Mouse (Mus musculus): ENCODE results near the gene Irak3.

The Irak3 gene

DNA sequence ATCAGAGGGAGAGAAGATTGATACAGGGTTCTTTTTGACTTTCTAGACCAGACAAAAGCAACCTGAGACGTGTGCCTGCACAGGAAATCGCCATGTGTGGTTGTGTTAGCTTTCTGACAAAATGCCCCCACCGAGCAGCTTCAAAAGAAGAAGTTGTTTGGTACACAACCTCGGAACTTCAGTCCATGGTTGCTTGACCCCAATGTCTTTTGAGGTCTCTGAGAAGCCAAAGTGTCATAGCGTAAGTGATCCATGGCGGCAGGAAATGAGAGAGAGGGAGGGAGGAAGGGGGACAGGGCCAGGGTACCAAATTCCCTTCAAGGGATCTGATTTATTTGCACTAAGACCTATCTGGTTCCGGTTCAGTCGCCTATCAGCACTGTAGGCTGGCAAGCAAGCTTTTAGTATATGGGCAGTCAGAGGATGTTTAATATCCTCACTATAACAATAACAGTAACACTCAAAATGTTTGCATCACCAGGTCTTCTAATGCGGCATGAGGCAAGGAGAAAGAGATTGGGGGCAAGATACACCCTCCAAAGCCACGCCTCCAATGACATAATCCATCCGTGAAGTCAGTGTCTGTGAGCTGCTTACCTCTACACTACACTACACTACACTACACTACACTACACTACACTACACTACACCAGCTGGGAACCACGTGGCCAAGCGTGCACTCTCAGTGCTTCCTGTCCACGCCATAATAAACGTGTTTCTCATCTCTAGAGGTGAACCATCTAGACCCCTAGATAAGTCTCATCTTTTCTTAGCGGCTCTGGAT is 729 bp upstream of the Irak3 start:
- DNase-seq: no peak

DNA sequence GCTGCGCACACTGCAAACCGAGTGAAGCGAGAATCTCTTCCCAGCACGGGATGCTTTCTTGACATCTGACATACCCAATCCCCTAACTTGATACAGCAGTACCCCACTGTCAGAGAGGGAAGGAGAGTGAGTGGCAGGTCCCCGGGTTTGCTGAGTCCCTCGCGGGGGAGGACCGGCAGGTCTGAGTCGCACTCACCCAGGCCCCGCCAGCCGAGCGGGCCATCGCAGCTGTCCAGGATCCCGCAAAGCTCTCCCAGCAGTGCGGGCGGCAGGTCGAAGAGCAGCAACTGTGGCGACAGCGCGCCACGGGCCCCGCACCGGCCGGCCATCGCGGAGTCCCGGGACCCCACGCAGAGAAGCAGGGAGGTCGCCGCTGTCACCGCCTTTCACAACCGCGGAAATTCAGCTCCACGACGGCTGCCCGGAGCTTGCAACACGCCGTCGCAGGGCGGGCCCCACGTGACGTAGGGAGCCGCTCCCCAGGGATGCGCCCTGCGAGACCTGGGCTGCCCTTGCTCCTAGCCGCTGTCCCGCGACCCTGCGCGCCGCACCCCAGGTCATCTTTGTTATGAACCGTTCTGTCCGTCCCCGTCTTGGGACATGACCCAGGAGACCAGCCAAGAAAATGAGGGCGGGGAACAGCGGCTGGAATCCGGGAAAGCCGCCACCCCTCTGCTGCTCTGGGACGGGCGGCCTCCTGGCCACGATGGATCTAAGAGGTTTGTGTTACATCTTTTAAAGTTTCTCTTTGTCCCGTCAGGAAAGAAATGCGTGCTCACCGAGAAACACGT is 604 bp downstream of the Irak3 start, which contains the start of gene Tmbim4:
Gene Tmbim4, plus strand, starts transcription at position 460 of the 791 bp plus-strand sequence.
- DNase-seq: peak; percentile 68

DNA sequence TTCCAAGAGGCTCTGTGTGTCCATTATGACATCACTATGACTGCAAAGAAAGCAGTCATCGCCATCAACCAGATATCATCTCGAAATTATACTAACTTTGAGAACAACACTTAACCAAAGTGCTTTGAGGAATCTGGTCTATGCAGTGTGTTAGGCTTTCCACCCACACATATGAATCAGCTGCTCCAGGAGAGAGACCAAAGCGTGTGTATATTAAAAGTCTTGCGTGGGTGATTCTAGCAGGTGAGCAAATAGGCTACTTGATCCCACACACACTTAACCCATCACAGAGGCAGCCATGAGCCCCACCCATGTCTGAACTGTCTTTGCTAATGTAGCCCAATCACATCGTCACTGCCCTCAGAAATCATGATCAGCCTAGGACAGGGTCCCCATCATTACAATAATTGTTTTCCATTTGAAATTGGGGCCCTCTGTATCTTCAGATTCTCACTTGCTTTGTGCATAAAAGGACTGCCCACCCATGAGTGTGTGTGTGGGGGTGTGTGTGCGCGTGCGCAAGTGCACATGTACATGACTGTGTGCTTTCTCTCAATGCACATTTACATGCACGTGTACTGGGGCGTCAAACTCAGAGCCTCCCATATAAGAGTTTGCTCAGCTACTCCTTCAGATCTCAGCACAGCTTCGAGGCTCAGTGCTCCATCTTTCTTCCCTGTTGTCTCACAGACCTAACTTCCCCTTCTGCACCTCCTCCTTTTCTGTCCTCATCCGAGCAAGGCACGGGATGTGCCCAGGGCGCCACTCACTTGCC is 4.7 kb downstream of the Irak3 start:
- no peak for DNase-seq

DNA sequence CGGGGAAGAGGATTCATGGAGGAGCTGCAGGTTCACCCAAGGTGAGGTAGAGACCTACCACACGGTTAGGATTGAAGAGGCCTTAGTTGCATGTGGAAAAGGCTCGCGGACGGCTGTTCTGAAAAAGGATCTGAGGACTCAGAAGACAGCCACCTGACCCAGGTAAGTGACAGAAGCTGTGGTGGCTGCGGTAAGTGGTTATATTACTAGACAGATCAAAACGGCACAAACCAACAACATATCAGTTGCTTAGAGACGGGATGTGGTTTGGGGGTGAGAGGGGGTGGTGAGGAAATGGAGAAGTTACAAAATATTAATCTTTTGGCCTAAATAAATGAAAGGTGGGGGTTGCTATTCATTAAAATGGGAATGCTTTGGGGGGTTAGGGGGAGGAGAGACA is 8.7 kb downstream of the Irak3 start:
- no peak for DNase-seq

DNA sequence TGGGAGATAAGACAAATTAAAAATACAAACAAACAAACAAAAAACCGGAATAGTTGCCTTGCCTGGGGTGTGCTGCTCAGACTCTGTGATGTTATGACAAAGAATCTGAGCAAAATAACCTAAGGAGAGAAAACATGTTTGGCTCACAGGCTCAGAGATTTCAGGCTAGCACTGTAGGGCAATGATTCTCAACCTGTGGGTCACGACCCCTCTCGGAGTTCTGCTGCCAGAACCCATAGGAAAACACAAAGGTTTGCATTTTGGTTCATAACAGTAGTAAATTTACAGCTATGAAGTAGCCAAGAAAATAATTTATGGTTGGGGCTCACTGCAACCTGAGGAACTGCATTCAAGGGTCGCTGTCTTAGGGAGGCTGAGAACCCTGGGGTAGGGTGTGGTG is 9.7 kb downstream of the Irak3 start:
- no peak for DNase-seq

DNA sequence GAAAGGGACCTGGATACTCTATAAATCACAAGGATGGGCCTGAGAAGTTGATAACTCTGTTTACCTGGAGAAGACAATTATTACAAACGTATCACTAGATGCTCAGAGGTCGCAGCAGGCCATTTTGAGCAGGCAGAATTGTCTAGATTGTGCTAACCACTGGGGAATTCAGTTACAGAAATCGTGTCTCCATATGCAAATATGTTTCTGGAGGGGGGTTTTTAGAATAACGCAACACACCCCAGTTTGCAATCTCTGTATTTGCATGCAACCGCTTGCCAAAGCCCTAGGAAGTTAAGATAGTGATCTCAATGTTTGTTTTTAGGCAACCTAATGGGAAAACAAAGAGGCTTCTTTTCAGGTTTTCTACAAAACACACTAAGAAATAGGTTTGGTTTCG is 10.8 kb downstream of the Irak3 start:
- no peak for DNase-seq

DNA sequence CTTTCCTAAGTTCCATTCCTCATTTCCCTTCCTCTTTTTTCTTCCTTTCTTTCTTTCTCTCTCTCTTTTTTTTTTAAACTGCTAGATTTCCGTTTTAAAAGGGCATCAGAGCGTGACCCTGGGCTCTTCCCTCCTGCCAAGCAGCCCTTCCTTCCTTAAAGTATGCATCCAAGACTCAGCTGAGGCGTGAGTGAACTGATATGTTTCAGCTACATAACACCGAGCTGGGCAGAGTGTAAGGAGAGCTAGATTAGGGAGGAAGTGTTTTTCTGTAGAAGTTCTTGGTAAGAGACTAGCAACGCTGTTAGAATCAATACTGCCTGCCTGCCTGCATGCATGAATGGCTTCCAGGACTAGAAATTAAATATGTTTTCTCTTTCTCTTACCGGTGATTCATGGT is 12.1 kb downstream of the Irak3 start:
- no peak for DNase-seq

DNA sequence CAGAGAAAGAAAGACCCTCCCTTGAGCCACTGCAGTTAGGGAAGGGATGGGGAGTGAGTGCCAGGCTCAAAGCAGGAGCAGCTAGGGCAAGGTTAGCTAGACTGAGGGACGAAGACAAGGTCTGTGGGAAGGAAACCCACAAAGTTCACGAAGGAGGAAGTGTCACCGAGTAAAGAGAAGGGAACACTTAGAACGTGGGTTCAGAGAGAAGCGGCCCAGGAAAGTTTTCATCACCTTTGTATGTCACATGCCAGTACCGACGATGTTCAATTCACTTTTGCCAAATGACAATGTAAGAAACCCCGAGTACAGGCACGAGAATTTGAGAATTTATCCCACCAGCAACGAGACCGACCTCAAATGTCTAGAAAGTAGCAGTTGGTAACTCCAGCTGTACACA is 12.7 kb downstream of the Irak3 start:
- DNase-seq: no peak

DNA sequence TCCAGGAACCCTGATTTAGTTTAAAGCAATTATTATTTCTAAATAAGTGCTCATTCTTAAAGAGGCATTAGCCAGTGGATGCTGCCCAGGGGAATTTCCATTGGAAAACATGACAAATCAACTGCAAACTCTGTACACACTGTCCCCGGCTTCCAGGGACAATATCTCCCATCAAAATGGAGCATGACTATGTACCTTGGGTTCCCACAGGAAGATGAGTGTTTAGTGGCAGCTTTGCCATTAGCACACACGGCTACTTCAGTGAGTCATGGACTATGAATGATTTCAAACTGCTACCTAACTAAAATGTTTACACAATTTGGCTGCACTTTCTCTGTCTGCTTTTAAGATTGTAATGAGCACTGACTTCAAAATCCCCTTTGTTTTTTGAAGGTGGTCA is 13.4 kb downstream of the Irak3 start:
- DNase-seq: no peak

DNA sequence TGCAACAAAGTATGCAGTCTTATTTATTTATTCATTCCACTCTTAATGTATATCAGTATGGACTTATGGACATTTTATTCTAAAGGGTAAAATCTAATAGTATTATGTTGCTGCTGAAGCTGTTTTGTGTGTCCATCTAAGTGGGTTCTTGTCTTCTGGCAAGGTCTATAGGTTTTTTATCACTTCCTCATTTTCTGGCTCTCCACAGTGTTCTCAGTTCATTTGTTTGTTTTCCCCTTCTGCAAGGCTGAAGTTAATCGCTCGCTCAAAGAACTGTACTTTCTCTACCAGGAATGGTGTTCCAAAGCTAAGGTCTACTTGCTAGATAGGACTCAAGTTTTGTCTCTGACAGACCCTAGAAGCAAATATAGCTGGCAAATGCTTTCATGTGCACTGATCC is 18.6 kb downstream of the Irak3 start:
- DNase-seq: no peak

DNA sequence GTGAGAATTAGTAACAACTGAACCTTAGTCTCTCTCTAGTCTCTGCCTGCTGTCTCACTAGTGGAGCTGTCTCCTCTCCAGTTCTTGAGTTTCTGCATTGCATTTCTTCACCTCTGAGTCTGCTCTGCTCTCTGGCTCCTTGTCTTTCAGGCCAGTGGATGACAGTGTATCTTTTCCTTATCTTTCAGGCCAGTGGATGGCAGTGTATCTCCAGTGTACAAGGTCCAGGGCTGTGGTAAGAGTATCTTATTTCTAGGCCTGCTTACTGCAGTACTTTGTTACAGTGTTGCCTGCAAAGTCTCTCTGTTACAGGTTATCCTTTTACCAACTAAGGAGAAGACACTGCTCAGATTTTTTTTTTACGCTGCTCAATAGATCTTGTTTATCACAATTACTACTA is 19.0 kb downstream of the Irak3 start:
- peak; percentile 69 for DNase-seq

DNA sequence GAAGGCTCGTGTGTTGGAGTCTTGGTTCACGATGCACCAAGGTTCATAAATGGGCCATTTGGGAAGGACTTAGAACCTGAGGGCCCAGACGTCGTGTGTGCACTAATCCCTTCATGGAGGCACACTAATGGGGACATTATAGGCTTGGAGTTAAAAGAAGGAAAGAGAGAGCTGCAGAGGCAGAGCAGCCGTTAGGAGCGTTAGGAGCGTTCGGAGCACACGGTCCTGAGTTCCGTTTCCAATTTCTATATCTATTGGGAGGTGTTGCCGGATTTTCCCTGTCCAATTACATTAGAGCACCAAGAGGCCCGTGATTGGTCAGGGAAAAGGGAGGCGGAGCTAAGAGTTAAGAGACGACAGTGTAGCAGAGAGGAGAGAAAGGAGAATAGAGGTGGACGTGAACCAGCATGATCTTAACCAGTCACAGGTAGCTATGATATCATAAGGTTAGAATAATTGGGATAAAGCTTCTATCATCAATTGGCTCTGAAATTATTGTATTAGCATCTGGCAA is 27.7 kb downstream of the Irak3 start:
- DNase-seq: no peak

DNA sequence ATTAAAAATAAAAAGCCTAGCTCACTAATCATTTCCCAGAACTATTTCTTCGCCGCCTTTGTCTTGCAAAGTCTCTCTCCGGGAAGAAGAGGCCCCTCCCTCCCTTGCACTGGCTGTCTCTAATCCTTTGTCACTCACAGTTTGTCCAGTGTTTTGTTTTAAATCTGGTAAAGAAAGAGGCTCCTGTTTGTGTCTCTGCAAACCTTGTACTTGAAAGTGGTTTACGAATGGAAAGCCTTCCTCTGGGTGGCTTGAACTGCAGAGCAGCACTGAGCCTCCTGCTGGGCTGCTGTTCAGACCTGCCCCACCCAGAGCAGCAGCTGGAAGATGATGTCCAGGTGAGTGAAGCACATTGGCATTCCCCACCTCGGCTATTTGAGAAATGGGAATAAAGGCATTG is 30.6 kb downstream of the Irak3 start:
- DNase-seq: no peak

DNA sequence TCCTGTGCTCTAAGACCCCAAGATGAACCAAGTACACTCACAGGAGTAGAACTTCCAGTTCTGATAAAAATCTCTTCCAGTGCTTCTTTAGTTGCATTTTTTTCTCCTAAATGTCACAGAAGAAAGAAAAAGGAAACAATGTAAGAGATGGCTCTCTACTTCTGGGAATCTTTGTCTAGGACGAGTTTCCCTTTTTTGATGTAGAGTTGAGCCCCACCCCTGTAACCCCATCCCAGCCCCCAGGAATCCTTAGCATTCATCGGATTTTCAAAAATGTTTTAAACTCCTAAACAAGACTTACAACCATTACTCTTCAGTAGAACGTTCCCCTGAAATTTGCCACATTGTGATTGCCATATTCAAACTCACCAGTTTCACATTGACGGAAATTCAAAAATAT is 31.7 kb downstream of the Irak3 start:
- DNase-seq: no peak

DNA sequence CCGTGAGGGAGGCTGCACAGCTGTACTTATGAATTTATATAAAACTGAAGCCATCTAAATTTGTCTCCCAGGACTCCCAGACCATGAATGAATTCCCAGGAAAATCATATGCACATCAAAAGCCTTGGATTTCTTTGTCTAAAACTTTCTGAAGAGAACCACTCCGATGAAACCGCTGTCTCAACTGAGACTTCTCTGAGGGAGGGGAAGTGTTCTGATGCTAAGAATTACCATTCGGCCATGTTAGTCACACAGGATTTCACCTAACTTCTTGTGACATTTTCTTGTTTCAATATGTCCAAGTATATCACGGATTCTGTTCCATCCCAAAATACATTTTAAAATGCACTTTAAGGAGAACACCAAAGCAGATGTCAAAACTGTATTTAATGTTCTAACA is 32.1 kb downstream of the Irak3 start:
- no peak for DNase-seq

DNA sequence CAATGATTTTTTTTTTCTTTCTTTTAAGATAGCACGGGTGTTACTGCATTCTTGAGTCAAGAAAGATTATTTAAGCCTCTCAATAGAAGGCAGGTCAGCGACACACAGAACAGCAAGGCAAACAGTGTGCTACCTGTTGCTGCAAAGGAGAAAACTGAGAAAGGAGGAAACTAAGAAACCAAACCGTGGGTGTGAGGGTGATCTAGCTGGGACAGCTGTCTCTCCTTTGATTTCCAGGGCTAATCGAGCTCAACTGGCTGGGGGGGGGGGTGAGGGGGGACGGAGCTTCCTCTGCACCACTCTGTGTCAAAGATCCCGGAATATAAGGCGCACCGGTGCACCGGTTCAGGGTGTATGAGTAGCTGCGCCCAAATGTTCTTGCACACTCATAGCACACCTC is 32.9 kb downstream of the Irak3 start:
- no peak for DNase-seq

DNA sequence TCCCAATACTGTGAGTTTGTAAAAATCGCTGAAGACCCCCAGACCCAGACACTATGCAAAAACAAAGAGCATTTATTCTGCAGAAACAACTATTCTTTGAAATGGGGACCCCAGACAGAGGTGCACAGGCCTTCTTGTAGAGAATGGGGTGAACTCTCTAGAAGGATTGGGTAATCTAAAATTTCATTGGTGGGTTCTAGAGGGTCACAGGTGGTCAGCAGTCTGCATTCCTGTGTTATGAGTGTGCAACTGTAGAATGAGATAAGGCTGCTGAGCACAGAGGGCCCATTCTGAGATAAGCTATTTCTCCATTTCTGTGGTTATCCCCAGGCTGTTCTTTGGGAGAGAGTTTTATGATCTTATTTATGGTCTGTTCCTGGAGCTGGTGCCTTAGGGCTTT is 33.9 kb downstream of the Irak3 start:
- no peak for DNase-seq

DNA sequence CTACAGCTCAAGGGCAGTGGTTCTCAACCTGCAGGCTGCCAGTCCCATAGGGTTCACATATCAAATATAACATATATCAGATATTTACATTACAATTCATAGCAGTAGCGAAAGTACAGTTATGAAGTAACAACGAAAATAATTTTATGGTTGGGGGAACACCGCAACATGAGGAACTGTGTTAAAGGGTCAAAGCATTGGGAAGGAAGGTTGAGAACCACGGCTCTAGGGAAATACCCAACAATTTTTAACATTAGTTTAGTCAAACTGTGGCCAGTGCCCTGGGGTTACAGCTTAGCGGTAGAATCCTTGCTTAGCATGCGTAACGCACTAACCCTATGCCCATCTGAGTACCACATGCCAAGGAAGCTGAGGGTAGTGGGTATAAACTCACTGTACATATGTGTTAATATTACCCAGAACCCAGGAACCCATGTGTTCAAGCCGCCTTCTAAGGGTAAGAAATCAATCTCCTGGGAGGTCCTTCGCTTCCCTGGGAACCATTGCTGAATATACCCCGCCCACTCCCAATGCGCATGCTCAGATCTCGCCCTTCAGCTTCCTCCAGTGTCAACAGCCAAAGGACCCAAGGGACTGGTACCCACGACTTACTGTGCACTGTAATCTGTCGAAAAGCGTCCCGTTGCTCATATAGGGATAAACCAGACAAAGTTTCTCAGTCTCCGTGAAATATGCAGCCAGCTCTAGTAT is 36.0 kb downstream of the Irak3 start:
- no peak for DNase-seq

DNA sequence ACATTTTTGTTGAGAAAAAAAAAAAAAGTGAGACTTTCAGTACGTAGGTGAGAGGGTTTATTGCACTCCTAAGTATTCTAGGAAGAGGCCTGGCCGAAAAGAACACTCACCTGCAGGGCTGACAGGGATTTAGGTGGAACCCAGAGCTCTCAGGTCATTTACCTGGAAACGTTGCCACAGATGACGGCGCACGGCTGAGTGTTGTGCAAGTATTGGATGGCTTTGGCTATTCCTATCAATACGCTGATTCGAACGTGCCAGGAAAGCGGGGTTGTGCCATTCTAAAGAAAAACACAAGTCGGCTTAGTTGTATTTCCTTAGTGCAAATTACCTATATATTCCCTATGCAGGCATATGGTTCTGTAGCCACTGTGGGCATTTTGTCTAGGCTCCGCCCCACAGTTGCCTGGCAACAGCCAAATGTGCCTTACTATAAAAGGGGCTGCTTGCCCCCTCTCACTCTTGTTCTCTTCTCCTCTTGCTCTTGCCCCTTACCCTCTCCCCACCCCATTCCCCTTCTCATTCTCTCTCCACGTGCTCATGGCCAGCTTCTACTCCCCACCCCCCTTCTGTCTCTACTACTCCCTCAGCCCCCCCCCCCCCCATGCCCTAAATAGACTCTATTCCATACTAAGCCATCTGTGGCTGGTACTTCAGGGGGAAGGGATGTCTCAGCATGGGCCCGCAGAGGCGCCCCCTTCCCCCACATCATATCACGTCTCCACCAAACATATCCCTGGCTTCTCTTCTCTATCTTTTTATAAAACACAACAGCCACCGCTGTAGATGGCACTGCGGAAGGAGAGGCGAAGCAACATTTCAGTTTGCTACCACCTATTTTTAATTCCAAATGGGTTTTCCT is 36.8 kb downstream of the Irak3 start:
- DNase-seq: no peak

DNA sequence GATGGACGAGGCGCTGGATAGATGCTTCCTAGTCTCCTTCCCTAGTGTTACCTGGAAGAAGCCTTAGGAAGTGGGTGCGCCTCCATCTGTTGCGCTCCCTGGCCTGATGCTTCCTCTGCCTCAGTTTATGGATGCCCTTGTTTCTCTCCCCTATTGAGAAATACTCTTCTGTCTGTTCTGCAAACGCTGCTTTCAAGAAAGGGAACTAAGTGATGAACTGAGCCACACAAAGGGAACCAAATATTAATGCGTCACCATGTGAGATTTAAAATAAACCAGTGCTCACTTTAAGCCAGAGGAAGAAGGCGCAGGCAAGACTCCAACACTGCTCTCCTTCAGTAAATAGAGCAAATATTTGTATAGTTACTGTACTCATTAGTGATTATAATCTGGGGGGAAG is 38.4 kb downstream of the Irak3 start:
- DNase-seq: peak; percentile 6

DNA sequence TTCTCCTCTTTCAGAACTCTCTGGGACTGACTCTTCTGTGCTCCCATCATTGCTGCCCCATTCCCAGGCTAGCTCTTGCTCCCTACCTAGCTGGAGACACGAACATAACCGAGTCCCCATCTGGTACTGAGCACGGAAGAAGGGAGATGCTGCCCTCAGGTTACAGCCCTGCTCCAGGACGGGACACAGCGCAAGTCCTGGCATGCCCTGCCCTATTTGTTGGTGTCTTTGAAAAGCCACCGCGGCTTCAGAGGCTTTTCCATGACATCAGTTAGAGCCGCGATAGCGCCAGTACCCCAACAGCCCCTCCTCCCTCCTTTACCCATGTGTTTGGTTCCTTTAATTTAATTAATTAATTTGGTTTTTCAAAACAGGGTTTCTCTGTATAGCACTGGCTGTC is 39.1 kb downstream of the Irak3 start:
- no peak for DNase-seq

DNA sequence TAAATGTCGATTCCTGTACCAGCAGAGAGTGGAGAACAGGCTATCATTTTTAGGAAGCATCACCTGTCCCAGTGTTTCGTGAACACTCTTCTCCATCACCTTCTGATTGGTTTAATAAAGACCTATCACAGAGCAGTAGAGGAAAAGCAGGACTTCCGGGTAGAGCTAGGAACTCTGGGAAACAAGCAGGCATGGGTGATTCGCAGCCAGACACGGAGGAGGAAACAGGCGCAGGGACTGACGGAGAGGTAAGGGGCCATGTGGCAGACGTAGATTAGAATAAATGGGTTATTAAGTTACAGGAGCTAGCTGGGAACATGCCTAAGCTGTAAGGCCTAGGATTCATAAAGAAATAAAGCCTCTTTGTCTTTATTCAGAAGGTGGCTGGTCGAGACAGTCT is 41.4 kb downstream of the Irak3 start:
- no peak for DNase-seq

Measured in kidney, adult 9 months (tissue).